Mouse (Mus musculus) limb, embryonic 12.5 days (tissue): ENCODE data around the gene Caskin1. TPM values are rescaled to one million over a fixed set of nuclear protein-coding genes. Genes with fewer than 3 reads are reported as not detected.

ENCODE experiments used
- ATAC-seq: fragments of 200-750 bp; cut with Nextera tagmentation; 2 replicates; pipeline ENCODE4 v1.8.0; 2017; ENCODE audit warnings: low read depth, moderate TSS enrichment; ENCODE audit not compliant: insufficient number of reproducible peaks, insufficient read depth, low FRiP score, low TSS enrichment
- H3K27ac ChIP-seq: fragments of 300-500 bp; sonication (generic); 2 replicates; pipeline ENCODE4 v1.5.1; 2016; ENCODE audit warnings: mild to moderate bottlenecking, moderate library complexity
- H3K27me3 ChIP-seq: fragments of 300-500 bp; sonication (generic); 2 replicates; pipeline ENCODE4 v1.6.1; 2016; ENCODE audit warnings: mild to moderate bottlenecking, moderate library complexity
- H3K36me3 ChIP-seq: fragments of 300-500 bp; sonication (generic); 2 replicates; pipeline ENCODE4 v1.6.1; 2016; ENCODE audit warnings: mild to moderate bottlenecking, moderate library complexity
- H3K4me1 ChIP-seq: fragments of 300-500 bp; sonication (generic); replicated peaks from 2 replicates; pipeline ENCODE4 v1.6.1; 2016
- H3K4me2 ChIP-seq: fragments of 300-500 bp; sonication (generic); 2 replicates; pipeline ENCODE4 v1.6.1; 2016; ENCODE audit warnings: mild to moderate bottlenecking, moderate library complexity
- H3K4me3 ChIP-seq: fragments of 300-500 bp; sonication (generic); replicated peaks from 2 replicates; pipeline ENCODE4 v1.5.1; 2016; ENCODE audit warnings: mild to moderate bottlenecking
- H3K9ac ChIP-seq: fragments of 300-500 bp; sonication (generic); replicated peaks from 2 replicates; pipeline ENCODE4 v1.6.1; 2016; ENCODE audit warnings: mild to moderate bottlenecking, moderate library complexity
- H3K9me3 ChIP-seq: fragments of 300-500 bp; sonication (generic); 2 replicates; pipeline ENCODE4 v1.6.1; 2016; ENCODE audit warnings: mild to moderate bottlenecking, moderate library complexity
- WGBS: fragments of 180-500 bp; shearing (Covaris S2); methylation state at CpG from one replicate; pipeline ENCODE4 v1.1.7; 2016; 5-methylcytosine and 5-hydroxymethylcytosine counted together
- polyA plus RNA-seq: library from polyadenylated mRNA; unstranded; fragments of >200 nt; fragmentation: Nextera tagmentation; extraction: Ambion mirVana; gene quantifications from 2 replicates; pipeline ENCODE4 v1.2.1, GENCODE M21; 2016

The Caskin1 gene
- polyA plus RNA-seq, 1 experiment from 2014 or later = 6.1 TPM

DNA sequence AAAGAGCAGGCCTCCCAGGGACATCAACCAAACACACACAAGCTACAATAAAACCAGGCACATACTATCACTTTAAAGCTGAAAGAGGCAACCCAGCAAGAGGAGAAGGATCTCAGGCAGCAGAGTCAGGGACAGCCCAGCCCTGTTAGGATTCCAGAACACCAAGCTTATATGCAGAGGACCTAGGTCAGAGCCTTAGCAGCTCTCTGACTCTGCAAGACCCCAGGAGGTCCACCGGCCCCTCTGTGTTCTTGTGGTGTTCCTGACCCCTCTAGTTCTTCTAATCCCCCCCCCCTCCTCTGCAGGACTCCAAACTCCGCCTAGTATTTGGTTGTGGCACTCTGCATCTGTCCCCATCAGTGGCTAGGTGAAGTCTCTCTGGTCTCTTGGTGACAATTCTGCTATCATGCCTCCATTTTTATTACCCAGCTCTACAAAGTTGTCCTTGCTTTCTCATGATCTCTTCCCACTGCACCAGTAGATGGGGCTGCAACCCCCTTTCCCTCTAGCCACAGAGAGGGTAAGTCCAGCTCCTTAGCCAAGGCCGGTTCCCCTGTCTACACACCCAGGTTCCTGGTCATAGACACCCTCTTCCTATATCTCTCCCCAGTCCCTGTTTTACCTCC is 8.1 kb upstream of the Caskin1 start:
- no peak overlapping the region; the same call in 1 of the 2 replicates for H3K27ac ChIP-seq

GRCm38 (mm10) chr17:24481027-24481815 is 7.2 kb upstream of the Caskin1 start:
- Histone ChIP-seq H3K4me3 (no peak overlapping the region), H3K4me1 (peaks cover 18% of the 10 kb centered on the region), H3K27me3 (no peaks in the 10 kb centered on the region), H3K27ac (no peak overlapping the region), H3K9me3 (no peaks in the 10 kb centered on the region), H3K9ac (no peak overlapping the region), H3K36me3 (peaks cover 18% of the 10 kb centered on the region), H3K4me2 (no peak overlapping the region)
- ATAC-seq = no peak
- 94% methylated on average over 20 of the region's 20 CpGs for WGBS

More for the DNA sequence above, 8.1 kb upstream of the Caskin1 start:
- WGBS = 55% methylated on average over 3 of the region's 3 CpGs
- ATAC-seq = no peak
- peaks cover 13% of the 10 kb centered on the region for H3K4me1 ChIP-seq
- 0 out of 2 replicates have a peak overlapping the region, but pooled peaks have one; percentile 1 for H3K9ac ChIP-seq
- H3K9me3 ChIP-seq = no peaks in the 10 kb centered on the region
- 0 out of 2 replicates have a peak overlapping the region, but pooled peaks have one; percentile 69 for H3K4me2 ChIP-seq
- H3K4me3 ChIP-seq = no peak overlapping the region
- H3K27me3 ChIP-seq = no peaks in the 10 kb centered on the region
- peaks cover 27% of the 10 kb centered on the region for H3K36me3 ChIP-seq

DNA sequence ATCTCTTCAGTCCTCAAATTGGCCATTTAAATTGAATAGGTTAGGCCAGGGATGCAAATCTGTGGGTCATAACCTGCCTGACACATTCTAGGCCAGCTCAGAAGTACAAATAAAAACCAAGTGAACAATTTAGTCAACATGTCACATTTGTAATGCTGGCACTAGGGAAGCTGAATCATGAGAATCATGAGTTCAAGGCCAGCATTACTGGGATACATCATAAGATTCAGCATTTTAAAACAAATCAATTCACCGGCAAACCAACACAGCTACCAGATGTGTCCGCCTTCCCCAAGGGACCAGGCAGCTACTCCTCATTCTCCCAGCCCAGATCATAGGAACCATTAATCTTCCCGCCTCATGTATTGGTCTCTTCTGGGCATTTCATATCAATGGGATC is 4.9 kb upstream of the Caskin1 start:
- H3K9me3 ChIP-seq = no peaks in the 10 kb centered on the region
- peaks cover 15% of the 10 kb centered on the region for H3K27me3 ChIP-seq
- no peak overlapping the region for H3K9ac ChIP-seq
- H3K4me2 ChIP-seq = no peak overlapping the region
- no peak for ATAC-seq
- H3K27ac ChIP-seq = no peak overlapping the region
- WGBS = 84% methylated on average over 3 of the region's 3 CpGs
- H3K4me3 ChIP-seq = no peak overlapping the region
- peaks cover 15% of the 10 kb centered on the region for H3K4me1 ChIP-seq
- no peaks in the 10 kb centered on the region for H3K36me3 ChIP-seq

- WGBS = 42% methylated on average over 11 of the region's 11 CpGs
- H3K4me2 ChIP-seq = 0 out of 2 replicates have a peak overlapping the region, but pooled peaks have one; percentile 17
- H3K4me1 ChIP-seq = peaks cover 21% of the 10 kb centered on the region
- ATAC-seq = no peak
- H3K27ac ChIP-seq = no peak overlapping the region
- no peaks in the 10 kb centered on the region for H3K9me3 ChIP-seq
- H3K36me3 ChIP-seq = no peaks in the 10 kb centered on the region
- 0 out of 2 replicates have a peak overlapping the region, but pooled peaks have one; percentile 3 for H3K4me3 ChIP-seq
- no peak overlapping the region; the same call in 1 of the 2 replicates for H3K9ac ChIP-seq
- peaks cover 30% of the 10 kb centered on the region for H3K27me3 ChIP-seq
Measured at GRCm38 (mm10) chr17:24485090-24485860, 3.1 kb upstream of the Caskin1 start.

DNA sequence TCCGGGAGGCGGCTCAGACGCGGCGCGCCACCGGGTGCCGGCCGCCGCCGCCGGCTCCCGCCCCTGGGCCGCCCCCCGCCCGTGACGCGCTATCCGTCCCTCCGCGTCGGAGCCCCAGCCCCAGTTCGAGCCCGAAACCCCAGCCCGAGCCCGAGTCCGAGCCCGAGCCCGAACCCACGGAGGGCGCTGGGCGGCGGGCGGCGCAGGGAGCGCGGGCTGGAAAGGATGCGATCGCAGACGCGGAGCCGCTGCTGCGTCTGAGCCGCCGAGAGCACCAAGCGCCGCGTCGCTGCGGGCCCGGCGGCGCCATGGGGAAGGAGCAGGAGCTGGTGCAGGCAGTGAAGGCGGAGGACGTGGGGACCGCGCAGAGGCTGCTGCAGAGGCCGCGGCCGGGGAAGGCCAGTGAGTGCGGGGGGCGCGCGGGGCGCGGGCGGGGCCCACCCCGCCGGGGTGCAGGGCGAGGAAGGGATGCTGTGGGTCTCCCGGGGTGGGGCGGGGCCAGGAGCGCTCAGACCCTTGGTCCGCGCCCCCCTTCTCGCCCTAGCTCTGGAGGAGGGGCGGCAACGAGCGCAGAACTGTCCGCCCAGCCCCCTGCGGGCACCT is 362 bp downstream of the Caskin1 start:
- Histone ChIP-seq H3K27me3 (peaks cover 37% of the 10 kb centered on the region), H3K4me1 (peaks cover 21% of the 10 kb centered on the region), H3K4me2 (peak overlapping the region; percentile 95), H3K4me3 (peak overlapping the region; percentile 80), H3K9ac (peak overlapping the region; percentile 83), H3K27ac (peak overlapping the region; percentile 35; the same call in 1 of the 2 replicates), H3K9me3 (no peaks in the 10 kb centered on the region), H3K36me3 (no peaks in the 10 kb centered on the region)
- 0 out of 2 replicates have a peak, but pooled peaks have one; percentile 54 for ATAC-seq
- under 1% methylated on average over 63 of the region's 81 CpGs for WGBS

DNA sequence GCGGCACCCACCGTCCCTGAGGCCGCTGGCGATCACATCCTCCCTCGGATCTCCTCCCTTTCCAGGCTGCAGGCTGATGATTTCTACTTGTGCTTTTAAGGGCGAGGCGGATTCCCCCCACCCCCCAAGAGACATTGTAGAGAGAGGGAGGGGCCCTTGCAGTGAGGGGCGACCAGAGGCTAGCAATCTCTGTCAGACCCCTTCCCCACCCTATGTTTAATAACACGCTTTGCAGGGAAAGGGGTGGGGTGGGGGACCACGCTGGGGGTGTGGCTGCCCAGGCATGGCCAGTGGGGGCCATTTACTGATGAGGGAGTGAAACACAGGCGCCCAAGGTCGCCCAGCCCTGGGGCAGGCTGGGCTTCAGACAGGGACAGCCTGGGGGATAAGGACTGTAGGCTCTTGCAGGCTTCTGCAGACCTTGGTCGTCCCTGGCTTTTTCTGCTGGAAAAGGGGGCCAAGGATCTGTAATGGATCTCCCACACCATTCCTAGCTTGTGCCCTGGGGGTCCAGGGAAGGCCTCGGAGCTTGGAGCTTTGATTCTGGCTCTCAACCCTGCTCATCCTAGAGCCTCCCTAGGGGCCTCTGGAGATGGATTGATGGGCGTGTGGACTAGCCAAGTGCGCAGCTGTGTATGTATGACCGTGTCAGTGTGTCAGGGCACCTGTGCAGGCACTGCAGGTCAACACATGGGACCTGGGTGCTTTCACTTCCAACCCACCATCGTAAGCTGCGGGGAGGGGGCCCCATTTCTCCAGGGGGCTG is 1.0 kb downstream of the Caskin1 start:
- WGBS = 17% methylated on average over 19 of the region's 19 CpGs
- no peaks in the 10 kb centered on the region for H3K36me3 ChIP-seq
- no peak overlapping the region for H3K27ac ChIP-seq
- H3K9me3 ChIP-seq = no peaks in the 10 kb centered on the region
- peak overlapping the region; percentile 95 for H3K4me2 ChIP-seq
- peaks cover 21% of the 10 kb centered on the region for H3K4me1 ChIP-seq
- 0 out of 2 replicates have a peak, but pooled peaks have one; percentile 7 for ATAC-seq
- peak overlapping the region; percentile 80 for H3K4me3 ChIP-seq
- H3K9ac ChIP-seq = peak overlapping the region; percentile 83
- H3K27me3 ChIP-seq = peaks cover 37% of the 10 kb centered on the region

DNA sequence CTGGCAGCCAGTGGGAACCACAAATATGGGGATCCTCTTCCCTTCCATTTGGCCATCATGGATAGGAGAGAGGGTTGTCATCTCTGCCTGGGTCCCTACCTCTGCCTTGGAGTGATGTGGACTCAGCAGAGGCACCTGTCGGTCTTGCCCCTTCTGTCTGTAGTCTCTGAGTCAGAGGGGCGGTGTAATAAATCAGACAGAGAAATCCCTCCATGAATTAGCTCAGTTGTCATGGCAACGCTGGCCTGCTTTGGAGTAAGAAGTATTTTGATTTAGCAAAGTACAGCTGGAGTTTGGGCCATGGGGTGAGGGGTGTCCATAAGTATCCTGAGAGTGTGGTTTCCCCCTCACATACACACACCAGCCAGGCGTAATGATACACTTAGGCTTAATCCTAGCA is 2.0 kb downstream of the Caskin1 start:
- peaks cover 37% of the 10 kb centered on the region for H3K27me3 ChIP-seq
- no peak for ATAC-seq
- 78% methylated on average over 4 of the region's 4 CpGs for WGBS

DNA sequence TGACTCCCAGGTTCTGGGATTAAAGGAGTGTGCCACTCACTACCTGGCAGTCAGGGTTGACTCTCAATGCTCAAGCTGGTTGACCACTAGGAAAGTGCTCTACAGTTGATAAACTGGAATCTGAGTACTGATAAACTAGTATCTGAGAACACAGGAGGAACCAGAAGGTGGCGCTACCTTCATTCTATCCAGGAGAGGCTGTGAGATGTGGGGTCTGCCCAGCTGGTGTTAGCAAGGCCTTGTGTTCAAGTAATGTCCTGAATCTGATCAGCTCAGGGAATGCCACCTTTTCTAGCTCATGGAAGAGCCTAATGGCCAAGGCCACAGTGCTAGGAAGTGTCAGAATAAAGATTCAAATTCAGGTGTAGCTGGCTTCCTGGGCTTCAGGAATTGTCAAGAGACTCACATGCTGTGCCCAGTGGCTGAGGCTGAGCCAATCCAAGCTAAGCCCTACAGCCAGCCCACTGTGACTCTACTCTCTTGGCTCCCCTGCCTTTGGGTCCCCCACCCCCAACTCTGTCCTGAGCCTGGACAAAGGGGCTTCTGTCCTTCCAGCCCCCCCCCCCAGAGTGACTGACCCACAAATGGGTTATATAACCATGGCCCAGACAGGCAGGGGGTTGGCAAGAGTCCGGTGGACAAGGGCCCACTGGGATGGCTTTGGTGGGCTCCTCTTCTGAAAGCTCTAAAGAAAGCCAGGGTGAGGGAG is 6.4 kb downstream of the Caskin1 start:
- Histone ChIP-seq H3K4me1 (0 out of 2 replicates have a peak, but pooled peaks cover 2% of the 10 kb centered on the region), H3K36me3 (peaks cover 19% of the 10 kb centered on the region), H3K4me2 (no peak overlapping the region), H3K9me3 (no peaks in the 10 kb centered on the region), H3K27ac (no peak overlapping the region), H3K4me3 (no peak overlapping the region), H3K9ac (no peak overlapping the region), H3K27me3 (peaks cover 12% of the 10 kb centered on the region)
- ATAC-seq = no peak
- WGBS = 43% methylated on average over 2 of the region's 2 CpGs

More for the DNA sequence above, 2.0 kb downstream of the Caskin1 start:
- Histone ChIP-seq H3K9me3 (no peaks in the 10 kb centered on the region), H3K4me3 (no peak overlapping the region), H3K36me3 (no peaks in the 10 kb centered on the region), H3K4me1 (peaks cover 19% of the 10 kb centered on the region), H3K27ac (no peak overlapping the region), H3K4me2 (no peak overlapping the region), H3K9ac (no peak overlapping the region)

DNA sequence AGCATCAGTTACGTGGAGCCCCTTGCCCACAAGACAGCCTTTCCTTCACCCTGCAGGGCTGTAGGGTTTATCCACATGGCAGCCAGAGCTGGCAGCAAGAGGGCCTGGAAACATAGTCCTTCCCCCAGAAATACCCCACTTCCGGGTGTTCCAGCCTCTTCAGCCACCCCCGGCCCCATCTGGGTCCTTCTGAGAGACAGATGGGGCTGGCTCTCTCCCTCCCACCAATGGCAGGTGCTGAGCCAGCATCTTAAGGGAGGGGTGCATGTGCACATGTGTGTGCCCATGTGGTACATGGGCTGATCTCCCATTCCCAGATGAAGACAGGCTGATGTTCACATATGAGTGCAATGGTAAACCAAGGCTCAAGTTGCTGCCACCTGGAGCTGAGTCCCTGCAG is 7.0 kb downstream of the Caskin1 start:
- Histone ChIP-seq H3K9ac (no peak overlapping the region), H3K9me3 (no peaks in the 10 kb centered on the region)
- WGBS = 86% methylated on average over 3 of the region's 3 CpGs

More for the DNA sequence above, 7.0 kb downstream of the Caskin1 start:
- peaks cover 23% of the 10 kb centered on the region for H3K36me3 ChIP-seq
- no peak overlapping the region for H3K4me3 ChIP-seq
- H3K4me1 ChIP-seq = 0 out of 2 replicates have a peak, but pooled peaks cover 2% of the 10 kb centered on the region
- H3K4me2 ChIP-seq = no peak overlapping the region
- no peak for ATAC-seq
- H3K27me3 ChIP-seq = peaks cover 5% of the 10 kb centered on the region
- H3K27ac ChIP-seq = no peak overlapping the region
